Mouse (Mus musculus): ENCODE measurements at regions not wholly inside any gene's neighbourhood (a gene's known extent, or its start where the extent isn't known, plus 50 kb on each side); places are given as distances from the start of the nearest gene placed in this dataset.
A peak's percentile ranks its signal among the peaks of the same experiment; 100 is the strongest.

- DNase-seq (ENCODE audit: low spot score): peak; percentile 3
Observed at GRCm38 (mm10) chr8:96680416-96681027, 792.2 kb upstream of the Got2 start.

GRCm38 (mm10) chr8:96679510-96679909 lies 791.2 kb upstream of the Got2 start:
- no peak for DNase-seq (ENCODE audit: low spot score)

GRCm38 (mm10) chr8:96674703-96675102 lies 786.4 kb upstream of the Got2 start:
- DNase-seq (ENCODE audit: low spot score): no peak

- no peak for DNase-seq (ENCODE audit: low spot score)
Observed at GRCm38 (mm10) chr8:96656495-96657279, 768.3 kb upstream of the Got2 start.

- no peak for DNase-seq (ENCODE audit: low spot score)
Observed at GRCm38 (mm10) chr8:96647743-96648142, 759.4 kb upstream of the Got2 start.
